Mouse (Mus musculus) lung, adult 18-20 months (tissue): ENCODE results near the gene Hoxb8.

Experiments
- DNase-seq, 2 experiments: peaks; one replicate each; pipeline ENCODE4 v3.0.0; 2022; ENCODE audit warnings: mixed read lengths in 2 of 2

Hoxb8 gene

DNA sequence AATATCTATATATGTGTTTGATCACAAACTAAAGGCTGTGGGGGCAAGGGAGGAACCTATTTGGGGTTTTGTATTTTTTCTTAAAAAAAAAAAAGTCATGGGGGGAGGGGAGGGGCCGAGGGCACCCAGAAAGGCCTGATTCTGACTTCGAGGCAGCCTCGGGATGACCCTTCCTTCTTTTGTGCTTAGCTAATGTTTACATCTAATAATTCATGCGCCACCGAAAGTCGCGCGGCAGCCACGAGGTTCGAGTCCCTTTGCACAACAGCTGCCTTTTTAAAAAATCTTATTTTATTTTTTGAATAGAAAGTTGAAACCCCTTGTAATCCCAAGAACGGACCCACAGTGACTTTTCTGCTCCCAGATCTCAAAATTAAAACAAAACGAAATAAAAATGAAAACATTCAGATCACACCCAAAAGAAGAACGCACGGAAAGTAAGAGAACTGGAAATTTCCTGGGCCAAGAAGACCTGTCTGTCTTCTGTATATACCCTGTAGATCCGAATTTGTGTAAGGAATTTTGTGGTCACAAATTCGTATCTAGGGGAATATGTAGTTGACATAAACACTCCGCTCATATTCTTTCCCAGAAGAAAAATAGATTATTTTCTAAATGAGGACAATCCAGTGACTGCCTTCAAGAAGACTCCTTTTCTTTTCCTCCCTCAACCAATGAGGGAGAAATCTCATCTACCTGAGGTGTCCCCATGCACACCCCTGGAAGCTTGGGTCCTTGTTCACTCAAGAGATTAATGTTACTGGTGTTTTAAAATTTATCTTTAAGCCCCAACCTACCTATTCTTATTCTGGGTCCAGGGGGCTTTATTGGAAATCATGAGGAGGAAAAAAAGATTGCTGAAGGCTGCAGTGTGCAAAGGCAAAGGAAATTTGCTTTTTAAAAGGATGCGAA is 35.2 kb downstream of the Hoxb8 start:
- no peak for DNase-seq

DNA sequence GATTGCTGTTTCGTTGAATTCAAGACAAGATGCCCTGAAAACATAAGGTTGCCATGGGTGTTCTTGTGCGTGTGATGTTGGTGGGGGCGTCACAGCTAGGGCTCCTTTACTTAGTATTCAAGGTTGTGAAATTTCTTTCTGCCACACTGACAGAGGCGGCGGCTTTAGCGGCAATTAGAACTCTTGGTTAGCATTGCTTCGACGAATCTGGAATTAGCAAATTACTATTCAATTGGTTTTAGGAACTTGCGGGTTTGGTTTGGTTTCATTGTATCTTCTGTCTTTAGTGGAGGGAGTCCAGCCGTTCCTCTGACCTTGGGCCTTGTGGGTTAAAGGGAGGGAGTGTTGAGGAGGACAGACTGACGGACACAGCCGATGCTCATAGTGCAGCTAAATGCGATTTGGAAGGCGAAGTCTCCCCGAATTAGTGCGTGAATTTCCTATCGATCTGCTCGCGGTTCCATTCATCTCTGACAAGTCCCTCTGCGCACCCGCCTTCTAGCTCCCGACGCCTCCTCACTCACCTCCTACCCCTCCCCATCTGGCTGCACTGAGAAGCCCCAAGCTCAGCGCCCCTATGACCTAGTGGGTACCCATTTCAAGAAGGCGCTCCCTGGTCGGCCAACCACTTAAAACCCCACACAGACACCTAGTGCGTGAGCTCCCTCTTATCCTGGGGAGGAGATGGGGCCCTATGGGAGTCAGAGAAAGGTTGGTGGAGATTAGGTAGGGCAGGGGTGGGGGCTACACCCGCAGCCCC is 36.1 kb downstream of the Hoxb8 start, which contains the start of gene Hoxb4:
TSS of gene Hoxb4 (plus strand) at position 660 of the 760 bp plus-strand sequence.
- no peak for DNase-seq

- DNase-seq = peak; percentile 80 to 82
Measured at GRCm38 (mm10) chr11:96318368-96319070, 36.8 kb downstream of the Hoxb8 start.

- DNase-seq = no peak
Measured at GRCm38 (mm10) chr11:96319071-96319902, 37.6 kb downstream of the Hoxb8 start.

- DNase-seq = peak in 1 of 2 experiments; percentile 46
Measured at GRCm38 (mm10) chr11:96319910-96320309, 38.2 kb downstream of the Hoxb8 start.

DNA sequence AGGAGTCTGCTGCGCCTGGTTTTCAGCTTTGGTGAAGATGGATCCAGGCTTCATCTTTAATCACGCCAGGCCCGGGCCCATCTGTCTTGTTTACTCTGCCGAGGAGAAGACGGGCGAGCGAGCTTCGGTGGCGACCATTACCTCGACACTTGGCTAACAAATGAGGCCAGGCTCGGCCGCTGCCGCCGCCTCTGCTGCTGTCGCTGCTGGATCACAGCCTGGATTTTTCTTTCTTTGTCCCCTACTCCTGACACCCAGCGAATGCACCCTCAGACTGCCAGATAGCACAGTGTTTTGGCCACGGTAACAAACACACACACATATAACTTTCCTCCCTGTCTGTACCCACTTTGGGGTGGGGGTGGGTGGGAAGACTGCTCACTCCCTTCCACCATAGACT is 39.0 kb downstream of the Hoxb8 start:
- no peak for DNase-seq

GRCm38 (mm10) chr11:96321846-96322245 is 40.1 kb downstream of the Hoxb8 start:
- no peak for DNase-seq

- no peak for DNase-seq
Measured at GRCm38 (mm10) chr11:96322738-96323137, 41.0 kb downstream of the Hoxb8 start.

GRCm38 (mm10) chr11:96323154-96323553 is 41.4 kb downstream of the Hoxb8 start, which contains the start of gene Hoxb3:
Hoxb3 (plus strand) TSS chr11:96323326.
- no peak for DNase-seq

- DNase-seq = no peak
Measured at GRCm38 (mm10) chr11:96324125-96324524, 42.4 kb downstream of the Hoxb8 start.

DNA sequence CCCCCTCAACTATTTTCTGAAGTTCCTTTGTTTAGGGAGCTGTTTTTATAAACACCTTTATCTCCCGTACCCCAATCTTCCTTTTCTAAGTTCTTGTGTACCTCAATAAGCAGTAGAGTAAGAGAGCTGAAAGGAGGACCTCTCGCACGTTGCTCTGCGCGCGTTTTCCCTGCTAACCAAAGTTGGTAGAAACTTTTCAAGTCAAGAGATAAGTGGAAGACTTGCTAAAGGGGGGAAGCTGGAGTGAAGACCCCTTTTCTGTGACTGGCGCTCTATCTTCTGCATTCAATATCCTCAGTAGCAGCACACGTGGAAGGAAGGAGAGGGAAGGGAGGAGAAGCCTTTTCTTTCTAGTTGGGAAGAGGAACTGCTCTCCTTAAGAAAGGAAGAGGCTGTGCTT is 43.3 kb downstream of the Hoxb8 start:
- no peak for DNase-seq

- no peak for DNase-seq
Measured at GRCm38 (mm10) chr11:96325747-96326212, 44.1 kb downstream of the Hoxb8 start.

DNA sequence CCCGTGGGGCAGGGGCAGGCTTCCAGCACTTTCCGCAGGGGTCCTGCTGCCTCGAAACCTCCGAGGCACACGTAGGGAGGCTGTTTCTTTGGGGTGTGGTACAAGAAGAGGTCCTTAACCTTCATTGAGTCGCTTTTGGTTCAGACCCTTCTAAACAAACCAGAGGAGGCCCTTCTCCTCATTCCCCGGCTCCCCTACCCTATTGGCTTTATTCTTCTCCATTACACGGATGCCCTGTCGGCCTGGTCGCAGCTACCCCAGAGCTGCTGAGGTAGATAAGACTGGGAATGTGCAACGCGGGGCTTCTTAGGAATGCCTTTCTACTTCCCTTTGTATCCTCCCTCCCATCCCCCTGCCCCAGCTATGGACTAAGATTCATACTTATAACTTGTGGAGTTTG is 45.0 kb downstream of the Hoxb8 start:
- DNase-seq = no peak

DNA sequence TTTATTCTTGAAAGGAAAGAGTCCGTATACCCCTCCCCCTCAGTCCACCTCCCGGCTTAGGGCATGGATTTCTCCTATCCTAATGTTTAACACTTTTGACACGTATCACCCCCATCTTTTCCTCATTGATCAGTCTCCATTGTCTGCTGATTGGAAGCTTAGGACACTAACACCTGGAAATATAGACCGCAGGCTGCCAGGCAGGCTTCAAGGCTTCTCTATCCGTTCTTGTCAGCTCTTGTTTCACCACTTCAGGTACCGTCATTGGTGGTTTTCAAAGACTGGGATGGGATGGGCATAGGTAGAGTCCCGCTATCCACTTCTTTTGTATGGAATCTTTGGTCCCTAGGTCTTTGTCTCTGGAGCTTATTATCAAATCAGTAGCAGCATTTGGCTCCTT is 45.4 kb downstream of the Hoxb8 start:
- DNase-seq = no peak

DNA sequence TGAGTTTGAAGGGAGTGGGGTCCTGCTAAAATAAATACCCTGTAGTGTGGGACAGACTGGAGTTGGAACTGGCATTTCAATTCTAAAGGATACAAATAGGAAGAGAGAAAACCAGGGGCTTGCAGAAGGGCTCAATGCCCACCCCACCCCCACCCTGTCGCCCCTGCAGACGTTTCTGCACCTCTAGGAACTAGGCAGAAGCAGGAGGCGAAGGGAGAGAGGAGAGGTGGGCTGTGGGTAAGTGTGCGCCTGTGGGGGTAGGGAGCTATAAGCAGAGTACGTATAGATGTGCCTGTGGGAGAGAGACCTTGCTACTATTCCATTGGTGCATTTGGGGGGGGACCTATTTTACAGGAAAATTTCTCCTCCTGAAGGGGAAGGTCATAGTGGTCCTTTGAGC is 46.0 kb downstream of the Hoxb8 start:
- no peak for DNase-seq

GRCm38 (mm10) chr11:96328605-96329004 is 46.9 kb downstream of the Hoxb8 start:
- no peak for DNase-seq

DNA sequence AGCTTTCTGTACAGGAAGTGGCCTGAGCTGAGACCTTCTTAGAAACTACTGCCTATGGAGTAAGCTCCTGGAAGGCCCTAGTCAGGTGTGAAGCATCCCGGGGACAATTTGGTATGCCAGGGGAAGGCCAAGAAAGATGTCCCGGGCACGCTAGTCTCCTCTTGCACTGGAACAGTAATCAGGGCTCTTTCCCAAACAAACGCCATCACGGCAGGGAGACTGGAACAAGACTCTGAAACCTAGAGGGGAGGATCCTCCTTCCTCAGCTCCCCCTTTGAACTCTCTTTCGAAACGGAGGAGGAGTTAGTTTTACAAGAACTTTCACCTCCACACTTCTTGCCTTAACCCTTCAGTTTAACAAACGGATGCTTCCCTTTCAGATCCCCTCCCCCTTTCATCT is 50.4 kb downstream of the Hoxb8 start:
- DNase-seq = no peak

GRCm38 (mm10) chr11:96332618-96333032 is 50.9 kb downstream of the Hoxb8 start:
- DNase-seq = no peak

DNA sequence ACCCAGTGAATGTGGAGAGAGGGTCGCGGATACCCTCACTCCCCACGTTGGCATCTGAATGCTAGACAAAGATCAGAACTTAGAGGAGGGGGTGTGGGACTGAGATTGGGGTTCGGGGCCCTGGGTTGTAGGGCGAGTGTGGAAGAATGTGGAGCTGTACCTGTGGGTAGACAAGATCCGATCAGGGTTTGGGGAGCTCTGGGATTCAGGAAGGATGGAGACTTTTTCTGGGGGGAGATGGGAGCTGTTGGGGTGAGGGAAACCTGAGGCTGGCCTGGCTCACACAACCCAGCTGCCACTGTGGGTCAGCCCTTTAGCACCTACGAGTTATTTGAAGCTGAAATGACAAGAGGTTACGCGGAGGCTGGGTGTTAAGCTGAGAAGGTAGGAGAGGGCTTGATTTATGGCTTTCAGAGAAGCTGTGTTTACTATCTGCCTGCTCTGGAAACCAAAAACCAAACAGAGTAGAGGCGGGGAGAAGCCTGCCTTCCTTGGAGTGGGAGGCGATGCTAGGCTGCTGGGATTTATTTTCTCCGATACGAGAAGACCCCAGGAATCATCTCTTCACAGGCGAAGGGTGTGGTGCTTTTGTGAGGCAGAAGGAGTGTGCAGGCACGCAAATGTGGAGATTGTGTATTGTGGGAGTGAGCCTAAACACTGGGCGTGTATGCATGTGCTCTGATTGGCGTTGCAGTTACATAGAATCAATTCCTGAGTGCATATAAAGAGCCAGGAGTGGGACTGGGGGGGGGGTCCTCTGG is 51.7 kb downstream of the Hoxb8 start:
- no peak for DNase-seq

DNA sequence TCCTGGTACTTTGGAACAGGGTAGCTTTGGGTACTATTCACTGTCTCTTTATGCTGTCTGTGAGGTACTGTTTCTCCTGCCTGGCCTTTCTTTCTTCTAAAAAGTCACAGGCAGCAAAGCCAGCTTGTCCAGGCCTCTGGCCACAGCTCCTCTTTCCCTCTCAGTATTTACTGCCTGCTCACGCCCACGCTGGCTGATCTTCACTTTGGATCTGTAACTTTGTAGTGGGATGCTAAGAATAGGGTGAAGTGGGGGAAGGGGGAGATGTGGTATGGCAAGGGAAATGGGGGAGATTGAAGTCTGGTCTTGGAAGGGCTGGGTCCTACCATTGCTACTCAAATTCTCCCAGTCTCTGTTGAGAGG is 52.3 kb downstream of the Hoxb8 start:
- DNase-seq = no peak
